Mouse (Mus musculus) ES-E14 (cell line): ENCODE results near the gene Enah. TPM values are rescaled to one million over a fixed set of nuclear protein-coding genes. Genes with fewer than 3 reads are reported as not detected.

Source experiments
- DNase-seq: peaks from one replicate; pipeline ENCODE4 v3.0.0-alpha.2; 2013; ENCODE audit warnings: low read depth, low spot score
- H3K27ac ChIP-seq: 2 replicates; pipeline ENCODE4 v1.5.1; 2012; ENCODE audit warnings: low read depth, mild to moderate bottlenecking, low read length, moderate library complexity, mixed read lengths; ENCODE audit not compliant: poor library complexity, insufficient read depth, severe bottlenecking
- H3K36me3 ChIP-seq: 2 replicates; pipeline ENCODE4 v1.6.1; 2012; ENCODE audit warnings: mild to moderate bottlenecking, low read length, moderate library complexity, mixed read lengths; ENCODE audit not compliant: control insufficient read depth, poor library complexity, insufficient read depth, severe bottlenecking
- H3K4me1 ChIP-seq, 2 experiments: fragments of 150-350 bp in 1 of 2; sonication (generic) in 1 of 2; 2 replicates each; pipeline ENCODE4 v1.6.1; 2012; ENCODE audit warnings: low read length in 2 of 2, mild to moderate bottlenecking in 1 of 2, mixed read lengths in 1 of 2; ENCODE audit not compliant: control insufficient read depth in 2 of 2, insufficient read depth in 2 of 2, poor library complexity in 1 of 2
- H3K4me3 ChIP-seq, 2 experiments: fragments of 150-350 bp in 1 of 2; sonication (generic) in 1 of 2; 2 replicates each; pipeline ENCODE4 v1.5.1; 2012; ENCODE audit warnings: low read length in 2 of 2, low read depth in 1 of 2, mild to moderate bottlenecking in 1 of 2, mixed read lengths in 1 of 2; ENCODE audit not compliant: insufficient read depth in 1 of 2, poor library complexity in 1 of 2, severe bottlenecking in 1 of 2
- H3K9ac ChIP-seq: 2 replicates; pipeline ENCODE4 v1.6.1; 2012; ENCODE audit warnings: low read depth, mild to moderate bottlenecking, low read length, mixed read lengths; ENCODE audit not compliant: poor library complexity, insufficient read depth, severe bottlenecking
- H3K9me3 ChIP-seq: fragments of 150-350 bp; sonication (generic); 2 replicates; pipeline ENCODE4 v1.6.1; 2012; ENCODE audit warnings: low read depth, mild to moderate bottlenecking, low read length; ENCODE audit not compliant: control insufficient read depth, insufficient read depth
- CHD2 ChIP-seq: IDR thresholded peaks from 2 replicates; pipeline ENCODE4 v1.6.1; 2014; ENCODE audit warnings: mild to moderate bottlenecking, low read depth, low read length, inconsistent platforms
- HCFC1 ChIP-seq: IDR thresholded peaks from 2 replicates; pipeline ENCODE4 v1.6.1; 2012; ENCODE audit warnings: low read length, inconsistent platforms, borderline replicate concordance; ENCODE audit not compliant: insufficient read depth
- MAFK ChIP-seq: IDR thresholded peaks from 2 replicates; pipeline ENCODE4 v1.6.1; 2014; ENCODE audit warnings: mild to moderate bottlenecking, low read depth, low read length, inconsistent platforms; ENCODE audit not compliant: insufficient read depth
- ZC3H11A ChIP-seq: IDR thresholded peaks from 2 replicates; pipeline ENCODE4 v1.6.1; 2012; ENCODE audit warnings: low read depth, mild to moderate bottlenecking, inconsistent platforms, low read length, borderline replicate concordance
- ZNF384 ChIP-seq: IDR thresholded peaks from 2 replicates; pipeline ENCODE4 v1.6.1; 2012; ENCODE audit warnings: low read depth, low read length, inconsistent platforms
- in situ Hi-C, 2 experiments: fragments of 600-800 bp; cut with MboI; formaldehyde crosslinking; loops; one replicate each; pipeline ENCODE4 v1.15.1; 2025; ENCODE audit warnings: low sequenced_read_pairs in 2 of 2, inconsistent platforms in 1 of 2; ENCODE audit not compliant: unreplicated experiment in 2 of 2
- total RNA-seq: library from RNA; depleted of rRNA; stranded (reverse); fragments of 300-350 nt; gene quantifications from 2 replicates; pipeline ENCODE4 v1.2.3, GENCODE M21; 2012; rRNA removed

Enah gene
- 331 and 469 TPM in 2 replicates for total RNA-seq

DNA sequence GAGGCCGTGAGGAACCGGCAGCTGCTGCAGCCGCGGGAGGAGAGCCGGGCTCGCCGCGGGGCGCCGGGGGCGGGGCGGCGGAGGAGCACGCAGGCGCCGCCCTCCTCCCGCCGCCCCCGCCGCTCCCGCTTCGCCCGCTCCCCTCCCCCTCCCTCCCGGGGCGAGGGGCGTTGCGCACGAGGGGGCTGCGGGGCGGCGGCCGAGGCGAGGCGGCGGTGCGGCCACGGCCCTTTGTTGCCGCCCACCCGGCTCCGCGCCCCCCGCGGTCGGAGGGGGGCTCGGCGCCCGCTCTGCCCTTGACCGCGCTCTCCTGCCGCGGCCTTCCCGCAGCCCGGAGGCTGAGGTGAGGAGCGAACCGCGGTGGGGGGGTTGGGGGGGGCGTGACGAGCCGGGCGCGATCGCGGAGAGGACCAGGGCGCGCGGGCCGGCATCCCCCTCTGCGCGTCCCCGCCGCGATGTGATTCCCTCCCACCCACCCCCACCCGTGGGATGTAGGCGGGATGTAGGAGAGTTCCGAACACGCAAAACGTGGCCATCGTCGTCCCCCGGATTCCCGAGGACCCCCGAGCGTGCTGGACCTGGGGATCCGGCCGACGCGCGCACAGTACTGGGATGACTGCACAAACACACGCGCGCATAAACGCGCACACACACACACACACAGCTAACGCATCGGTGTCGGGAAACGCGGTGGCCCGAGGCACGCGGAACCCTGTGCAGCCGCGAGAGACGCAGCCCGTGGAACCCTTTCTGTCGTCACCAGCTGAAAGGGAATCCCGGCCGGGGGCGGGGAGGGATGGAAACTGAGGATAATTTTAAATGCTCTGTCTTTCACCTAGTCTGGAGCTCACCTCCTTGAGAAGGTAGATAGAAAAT, at the start of gene Enah:
TSS of gene Enah (minus strand) at position 65 of the 876 bp plus-strand sequence.
- H3K9me3 ChIP-seq = no peaks in the 10 kb centered on the region
- peak within 1 kb of the TSS; percentile 97 for H3K27ac ChIP-seq
- H3K36me3 ChIP-seq = peaks cover 5% of the 10 kb centered on the region
- in situ Hi-C loops = no loop called here
- DNase-seq = peak; percentile 57
- H3K9ac ChIP-seq = peak within 1 kb of the TSS; percentile 96
- peaks cover 6 to 9% of the 10 kb centered on the region in 2 experiments; a peak in 3 of 4 replicates for H3K4me1 ChIP-seq
- H3K4me3 ChIP-seq = peak within 1 kb of the TSS; percentile 83 to 97
- TF ChIP-seq ZC3H11A (no peak), ZNF384 (no peak), CHD2 (no peak), HCFC1 (no peak), MAFK (no peak)

DNA sequence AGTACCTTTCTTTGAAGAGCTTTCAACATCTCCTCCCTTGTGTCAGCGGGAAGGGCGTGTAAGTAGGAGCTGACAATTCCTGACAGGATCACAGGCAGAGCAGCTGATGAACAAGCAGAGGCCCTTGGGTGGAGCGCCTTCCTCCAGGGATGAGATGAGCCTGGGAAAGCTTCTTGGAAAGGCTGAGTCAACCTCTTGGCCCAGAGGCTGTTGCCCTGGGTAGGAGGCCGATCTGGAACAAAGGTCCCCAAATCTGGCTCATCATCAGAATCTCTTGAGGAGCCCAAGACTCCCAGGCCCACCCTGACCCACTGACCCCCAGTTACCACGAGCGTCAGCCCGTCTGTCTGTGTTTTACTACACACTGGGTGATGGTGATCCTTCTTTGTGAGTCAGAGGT, 48.3 kb upstream of the Enah start:
- H3K36me3 ChIP-seq = no peaks in the 10 kb centered on the region
- H3K27ac ChIP-seq = no peak overlapping the region
- in situ Hi-C loops = no loop called here
- H3K9me3 ChIP-seq = no peaks in the 10 kb centered on the region
- H3K9ac ChIP-seq = no peak overlapping the region
- peaks cover 3 to 27% of the 10 kb centered on the region in 2 experiments; a peak in 3 of 4 replicates for H3K4me1 ChIP-seq
- no peak for TF ChIP-seq HCFC1
- no peak for TF ChIP-seq CHD2
- no peak for TF ChIP-seq ZC3H11A
- no peak for TF ChIP-seq ZNF384
- no peak for TF ChIP-seq MAFK
- DNase-seq = no peak
- H3K4me3 ChIP-seq = no peak overlapping the region

DNA sequence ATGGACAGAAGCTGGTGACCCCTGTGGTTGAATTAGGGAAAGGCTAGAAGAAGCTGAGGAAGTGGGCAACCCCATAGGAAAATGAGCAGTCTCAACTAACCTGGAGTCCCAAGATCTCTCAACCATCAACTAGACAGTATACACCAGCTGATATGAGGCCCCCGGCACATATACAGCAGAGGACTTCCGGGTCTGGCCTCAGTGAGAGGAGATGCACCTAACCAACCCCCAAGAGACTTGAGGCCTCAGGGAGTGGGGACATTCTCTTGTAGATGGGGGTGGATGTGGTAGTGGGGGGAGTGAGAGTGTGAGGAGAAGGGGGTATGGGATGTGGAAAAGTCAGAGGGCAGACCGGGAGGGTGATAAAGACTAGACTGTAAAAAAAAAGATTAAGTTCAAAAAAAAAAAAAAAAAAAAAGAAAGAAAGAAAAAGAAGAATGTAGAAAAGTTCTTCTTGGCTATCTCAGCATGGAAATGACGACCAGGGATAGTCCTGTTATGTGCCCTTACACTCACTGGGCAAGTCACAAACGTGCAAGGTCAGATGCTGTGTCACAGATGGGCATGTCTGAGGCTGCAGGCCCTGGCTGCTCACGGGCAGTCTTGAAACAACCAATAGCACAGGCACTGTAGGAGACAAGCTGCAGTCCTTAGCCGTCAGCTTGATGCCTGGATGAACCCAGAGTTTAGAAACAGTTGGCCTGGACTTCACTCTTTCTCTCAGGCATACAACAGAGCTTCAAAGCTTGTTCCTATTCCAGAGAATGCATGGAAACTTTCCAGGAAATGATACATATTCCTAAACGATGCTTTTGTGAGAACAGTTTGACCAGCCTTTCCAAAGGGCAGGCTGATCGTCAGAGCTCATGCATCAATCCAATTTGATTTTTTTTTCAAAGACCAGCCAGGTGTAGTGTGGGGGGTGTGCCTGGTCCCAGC, 47.0 kb upstream of the Enah start:
- no peak for DNase-seq

DNA sequence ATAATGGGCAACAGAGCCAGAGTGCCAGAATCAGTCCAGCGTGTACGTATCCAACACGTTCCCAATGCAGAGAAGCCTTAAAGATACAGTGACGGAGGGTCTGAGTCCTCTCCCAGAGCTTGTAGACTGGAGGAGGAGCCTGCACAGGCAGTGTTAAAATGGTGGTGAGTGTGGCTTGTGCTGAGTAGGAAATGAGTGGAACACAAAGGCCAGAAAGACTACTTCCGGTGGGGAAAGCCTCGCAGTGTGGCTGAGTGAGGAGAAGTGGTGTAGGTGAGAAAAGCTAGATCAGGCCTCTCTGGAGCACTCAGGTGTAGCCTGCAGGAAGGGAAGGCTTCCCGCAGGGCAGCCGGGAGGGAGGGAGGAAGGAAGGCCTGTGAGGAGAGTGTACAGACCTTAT, 43.9 kb upstream of the Enah start:
- Histone ChIP-seq H3K9ac (peak overlapping the region; percentile 4; the same call in 1 of the 2 replicates), H3K4me3 (no peak overlapping the region; a peak in 2 of 4 replicates), H3K9me3 (no peaks in the 10 kb centered on the region), H3K27ac (no peak overlapping the region; the same call in 1 of the 2 replicates), H3K36me3 (no peaks in the 10 kb centered on the region), H3K4me1 (peaks cover 2 to 17% of the 10 kb centered on the region in 2 experiments; a peak in 3 of 4 replicates)
- no peak for DNase-seq
- in situ Hi-C loops = no loop called here
- TF ChIP-seq ZC3H11A = no peak

More for the DNA sequence above, 47.0 kb upstream of the Enah start:
- Histone ChIP-seq H3K9ac (no peak overlapping the region), H3K9me3 (no peaks in the 10 kb centered on the region), H3K36me3 (no peaks in the 10 kb centered on the region), H3K4me1 (peaks cover 2 to 20% of the 10 kb centered on the region in 2 experiments; a peak in 3 of 4 replicates), H3K27ac (no peak overlapping the region), H3K4me3 (no peak overlapping the region)
- TF ChIP-seq HCFC1 (no peak), ZC3H11A (no peak), CHD2 (no peak), MAFK (no peak), ZNF384 (0 out of 2 replicates have a peak, but pooled peaks have one; percentile 5)
- in situ Hi-C loops = no loop called here
